Comparison of ENCODE assay signal across 17 mouse cellular contexts in the genomic region with DNA sequence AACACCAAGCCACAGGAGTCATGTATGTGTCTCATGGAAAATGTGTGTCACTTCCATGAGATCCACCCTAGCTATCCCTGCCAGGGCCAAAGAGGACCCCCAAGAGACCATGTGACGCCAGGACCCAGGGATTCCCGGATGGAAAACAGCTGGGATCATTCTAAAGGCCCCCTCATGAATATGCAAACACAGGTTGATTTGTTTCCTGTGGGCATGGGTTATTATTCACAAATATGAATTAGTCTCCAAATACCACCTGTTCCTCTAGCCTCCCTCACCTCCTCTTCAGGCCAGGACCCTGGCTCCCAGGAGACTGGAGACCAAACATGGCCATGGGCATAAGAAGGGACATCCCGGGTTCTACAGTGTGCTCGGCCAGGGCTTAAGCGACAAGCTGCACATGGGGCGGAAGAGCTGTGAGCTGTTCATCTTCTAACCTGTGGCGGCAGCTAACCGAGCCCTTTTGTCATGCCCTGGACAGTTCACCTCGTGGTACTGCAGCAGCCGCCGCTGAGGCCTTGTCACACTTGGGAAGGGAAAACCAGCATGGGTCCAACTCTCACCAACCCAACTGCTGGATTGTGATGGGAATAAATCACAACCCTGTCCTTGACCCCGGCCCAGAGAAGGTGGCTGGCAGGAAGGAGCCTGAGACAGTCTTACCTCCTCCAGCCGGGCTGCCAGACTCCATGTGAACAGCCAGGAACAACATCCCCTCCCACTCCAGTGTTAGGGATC. TPM values are rescaled to one million over a fixed set of nuclear protein-coding genes. Genes with fewer than 3 reads are reported as not detected.
DNase-seq lines count a peak whose midpoint lies in the region; ATAC-seq and TF ChIP-seq lines count a peak whose summit lies in the region.
"Had no signal": no experiment of that assay in that cellular context is flagged by ENCODE, and none has a peak within 500 bp of the region (broad histone marks: within the 10 kb centered on the region; RNA-seq: fewer than 3 reads in every experiment).

No protein-coding gene starts in this region.

- no peak overlapping the region for H3K9ac ChIP-seq in forebrain, embryonic 11.5 days (ENCODE audit: low read length)
- H3K9ac ChIP-seq in intestine, embryonic 15.5 days, result 0 out of 2 replicates have a peak overlapping the region, but pooled peaks have one; percentile 2
- no peak overlapping the region for H3K9ac ChIP-seq in intestine, postnatal 0 days (ENCODE audit: low read depth, low read length)
- H3K9ac ChIP-seq in stomach, embryonic 16.5 days (ENCODE audit: low read length), result no peak overlapping the region
- H3K9ac ChIP-seq in stomach, postnatal 0 days (ENCODE audit: low read length), result no peak overlapping the region
- H3K9ac ChIP-seq in limb, embryonic 15.5 days, result no peak overlapping the region
- H3K9ac ChIP-seq: hindbrain, embryonic 12.5 days; liver, postnatal 0 days had no signal

- TF ChIP-seq CTCF in intestine, postnatal 0 days (IDR thresholded peaks at IDR 0.05; ENCODE audit: low read depth), result no peak
- TF ChIP-seq CTCF in stomach, postnatal 0 days (IDR thresholded peaks at IDR 0.05; ENCODE audit: low read depth), result no peak

- H3K27ac ChIP-seq in forebrain, embryonic 10.5 days, result peak overlapping the region; percentile 63
- H3K27ac ChIP-seq in forebrain, embryonic 11.5 days (ENCODE audit: low read depth, low read length), result no peak overlapping the region
- H3K27ac ChIP-seq in intestine, embryonic 15.5 days, result 0 out of 2 replicates have a peak overlapping the region, but pooled peaks have one; percentile 15
- H3K27ac ChIP-seq in intestine, postnatal 0 days (ENCODE audit: low read depth, low read length), result no peak overlapping the region; the same call in 1 of the 2 replicates
- peak overlapping the region; percentile 13; the same call in 1 of the 2 replicates for H3K27ac ChIP-seq in stomach, embryonic 16.5 days (ENCODE audit: low read length)
- H3K27ac ChIP-seq in stomach, postnatal 0 days (replicated peaks), result no peak overlapping the region
- 0 out of 2 replicates have a peak overlapping the region, but pooled peaks have one; percentile 33 for H3K27ac ChIP-seq in limb, embryonic 15.5 days
- H3K27ac ChIP-seq: layer of hippocampus, adult 2 months had no signal

- no peak overlapping the region for H3K4me3 ChIP-seq in forebrain, embryonic 10.5 days
- H3K4me3 ChIP-seq in forebrain, embryonic 11.5 days (ENCODE audit: low read depth, low read length), result no peak overlapping the region
- no peak overlapping the region for H3K4me3 ChIP-seq in intestine, embryonic 15.5 days (replicated peaks)
- no peak overlapping the region for H3K4me3 ChIP-seq in intestine, postnatal 0 days (ENCODE audit: low read depth, low read length)
- no peak overlapping the region for H3K4me3 ChIP-seq in stomach, embryonic 16.5 days (replicated peaks; ENCODE audit: low read length)
- no peak overlapping the region for H3K4me3 ChIP-seq in stomach, postnatal 0 days (ENCODE audit: low read depth, low read length)
- H3K4me3 ChIP-seq in limb, embryonic 15.5 days, result no peak overlapping the region
- H3K4me3 ChIP-seq: hindbrain, embryonic 12.5 days; layer of hippocampus, adult 2 months; neural tube, embryonic 13.5 days had no signal

- no peak for TF ChIP-seq EP300 in stomach, postnatal 0 days (optimal IDR thresholded peaks at IDR 0.05)

- ATAC-seq in forebrain, embryonic 11.5 days (replicated peaks; ENCODE audit: low FRiP score), result no peak
- no peak for ATAC-seq in intestine, embryonic 15.5 days
- no peak for ATAC-seq in intestine, postnatal 0 days
- ATAC-seq in stomach, embryonic 16.5 days (ENCODE audit: insufficient read depth, low FRiP score), result no peak
- ATAC-seq in stomach, postnatal 0 days (ENCODE audit: low FRiP score, low TSS enrichment), result no peak
- no peak for ATAC-seq in limb, embryonic 15.5 days (ENCODE audit: insufficient number of reproducible peaks, low FRiP score, low TSS enrichment, low read depth)
- ATAC-seq in erythroblast, adult 5-6 weeks (replicated peaks; ENCODE audit: low FRiP score, poor library complexity, severe bottlenecking), result no peak
- ATAC-seq: liver, postnatal 0 days had no signal

- H3K9me3 ChIP-seq in forebrain, embryonic 10.5 days, result no peaks in the 10 kb centered on the region
- H3K9me3 ChIP-seq in forebrain, embryonic 11.5 days (ENCODE audit: control insufficient read depth, low read length), result no peaks in the 10 kb centered on the region
- no peaks in the 10 kb centered on the region for H3K9me3 ChIP-seq in intestine, embryonic 15.5 days
- no peaks in the 10 kb centered on the region for H3K9me3 ChIP-seq in intestine, postnatal 0 days (ENCODE audit: control insufficient read depth)
- H3K9me3 ChIP-seq in stomach, embryonic 16.5 days (replicated peaks; ENCODE audit: control insufficient read depth, low read length), result no peaks in the 10 kb centered on the region
- no peaks in the 10 kb centered on the region for H3K9me3 ChIP-seq in stomach, postnatal 0 days (ENCODE audit: control insufficient read depth, low read length)
- H3K9me3 ChIP-seq in limb, embryonic 15.5 days, result no peaks in the 10 kb centered on the region
- H3K9me3 ChIP-seq: hindbrain, embryonic 12.5 days; neural tube, embryonic 13.5 days had no signal

- H3K36me3 ChIP-seq in forebrain, embryonic 10.5 days (replicated peaks), result peaks cover 95% of the 10 kb centered on the region
- H3K36me3 ChIP-seq in forebrain, embryonic 11.5 days (ENCODE audit: control insufficient read depth, insufficient read depth, low read length), result no peaks in the 10 kb centered on the region; the same call in 1 of the 2 replicates
- H3K36me3 ChIP-seq in intestine, embryonic 15.5 days, result 0 out of 2 replicates have a peak, but pooled peaks cover 11% of the 10 kb centered on the region
- H3K36me3 ChIP-seq in intestine, postnatal 0 days (ENCODE audit: control insufficient read depth, insufficient read depth), result peaks cover 19% of the 10 kb centered on the region
- no peaks in the 10 kb centered on the region; the same call in none of the 2 replicates for H3K36me3 ChIP-seq in stomach, embryonic 16.5 days (ENCODE audit: control insufficient read depth, insufficient read depth, low read length)
- no peaks in the 10 kb centered on the region for H3K36me3 ChIP-seq in stomach, postnatal 0 days (ENCODE audit: control insufficient read depth, insufficient read depth, low read length)
- H3K36me3 ChIP-seq in limb, embryonic 15.5 days, result peaks cover 27% of the 10 kb centered on the region

- WGBS in forebrain, embryonic 10.5 days, result 81% methylated on average over 13 of the region's 13 CpGs
- WGBS in forebrain, embryonic 11.5 days, result 74% methylated on average over 13 of the region's 13 CpGs
- 65% methylated on average over 13 of the region's 13 CpGs for WGBS in intestine, embryonic 15.5 days
- 69% methylated on average over 13 of the region's 13 CpGs for WGBS in intestine, postnatal 0 days
- 68% methylated on average over 13 of the region's 13 CpGs for WGBS in stomach, embryonic 16.5 days
- 62% methylated on average over 13 of the region's 13 CpGs for WGBS in stomach, postnatal 0 days
- 68% methylated on average over 13 of the region's 13 CpGs for WGBS in limb, embryonic 15.5 days

- H3K27me3 ChIP-seq in forebrain, embryonic 10.5 days (ENCODE audit: poor library complexity, severe bottlenecking), result no peaks in the 10 kb centered on the region
- H3K27me3 ChIP-seq in forebrain, embryonic 11.5 days (ENCODE audit: control insufficient read depth, insufficient read depth, low read length), result no peaks in the 10 kb centered on the region
- no peaks in the 10 kb centered on the region for H3K27me3 ChIP-seq in intestine, embryonic 15.5 days (replicated peaks)
- no peaks in the 10 kb centered on the region for H3K27me3 ChIP-seq in intestine, postnatal 0 days (replicated peaks; ENCODE audit: control insufficient read depth, insufficient read depth, low read length)
- H3K27me3 ChIP-seq in stomach, embryonic 16.5 days (ENCODE audit: control insufficient read depth, insufficient read depth, low read length), result no peaks in the 10 kb centered on the region
- H3K27me3 ChIP-seq in stomach, postnatal 0 days (ENCODE audit: control insufficient read depth, insufficient read depth, low read length), result no peaks in the 10 kb centered on the region
- no peaks in the 10 kb centered on the region for H3K27me3 ChIP-seq in limb, embryonic 15.5 days
- H3K27me3 ChIP-seq: hindbrain, embryonic 12.5 days; neural tube, embryonic 13.5 days had no signal

- DNase-seq in forebrain, embryonic 10.5 days (ENCODE audit: extremely low spot score, low spot score), result no peak
- DNase-seq in forebrain, embryonic 11.5 days (ENCODE audit: low spot score), result no peak
- DNase-seq in stomach, postnatal 0 days (ENCODE audit: low spot score), result no peak
- DNase-seq: cerebellum, adult 18-20 months; gastrocnemius, postnatal 10 days; kidney, adult 18-20 months; liver, postnatal 0 days; thymus, adult 2 months had no signal

- peaks cover 78% of the 10 kb centered on the region for H3K4me1 ChIP-seq in forebrain, embryonic 10.5 days
- peaks cover 17% of the 10 kb centered on the region for H3K4me1 ChIP-seq in forebrain, embryonic 11.5 days (replicated peaks; ENCODE audit: control insufficient read depth, insufficient read depth, low read length)
- peaks cover 43% of the 10 kb centered on the region for H3K4me1 ChIP-seq in intestine, embryonic 15.5 days (replicated peaks)
- peaks cover 11% of the 10 kb centered on the region for H3K4me1 ChIP-seq in intestine, postnatal 0 days (replicated peaks; ENCODE audit: control insufficient read depth, insufficient read depth, low read length)
- peaks cover 35% of the 10 kb centered on the region for H3K4me1 ChIP-seq in stomach, embryonic 16.5 days (ENCODE audit: control insufficient read depth, insufficient read depth, low read length)
- H3K4me1 ChIP-seq in stomach, postnatal 0 days (replicated peaks; ENCODE audit: control insufficient read depth, insufficient read depth), result peaks cover 4% of the 10 kb centered on the region; the same call in 1 of the 2 replicates
- H3K4me1 ChIP-seq in limb, embryonic 15.5 days, result peaks cover 58% of the 10 kb centered on the region

- no peak overlapping the region for H3K4me2 ChIP-seq in forebrain, embryonic 11.5 days (ENCODE audit: low read depth, low read length, severe bottlenecking)
- H3K4me2 ChIP-seq in intestine, embryonic 15.5 days (replicated peaks), result no peak overlapping the region
- no peak overlapping the region for H3K4me2 ChIP-seq in intestine, postnatal 0 days (replicated peaks; ENCODE audit: low read depth)
- no peak overlapping the region for H3K4me2 ChIP-seq in stomach, embryonic 16.5 days (ENCODE audit: low read depth, low read length)
- H3K4me2 ChIP-seq in stomach, postnatal 0 days (replicated peaks; ENCODE audit: low read depth), result no peak overlapping the region
- no peak overlapping the region for H3K4me2 ChIP-seq in limb, embryonic 15.5 days
- H3K4me2 ChIP-seq: heart, embryonic 11.5 days; hindbrain, embryonic 12.5 days; neural tube, embryonic 13.5 days had no signal

RNA-seq across cellular contexts. Expression of gene Ptprf, which starts 9.6 kb away (rescaled TPM):
- polyA plus RNA-seq in forebrain, embryonic 10.5 days (2016; fragmentation: Nextera tagmentation; extraction: Ambion mirVana), result 99.7 and 102 TPM in 2 replicates
- polyA plus RNA-seq in forebrain, embryonic 11.5 days (2014; fragmentation: Nextera tagmentation; extraction: Ambion mirVana), result 90.5 and 99.9 TPM in 2 replicates
- 57.7 and 62.4 TPM in 2 replicates for polyA plus RNA-seq in intestine, embryonic 15.5 days (2015; fragmentation: Nextera tagmentation; extraction: Ambion mirVana)
- 32.8 and 37.9 TPM in 2 replicates for polyA plus RNA-seq in intestine, postnatal 0 days (2015; fragmentation: Nextera tagmentation; extraction: Ambion mirVana)
- polyA plus RNA-seq in stomach, embryonic 16.5 days (2015; fragmentation: Nextera tagmentation; extraction: Ambion mirVana), result 86.0 and 93.0 TPM in 2 replicates
- 30.1 and 34.1 TPM in 2 replicates for polyA plus RNA-seq in stomach, postnatal 0 days (2015; fragmentation: Nextera tagmentation; extraction: Ambion mirVana)
- 66.4 and 82.7 TPM in 2 replicates for polyA plus RNA-seq in limb, embryonic 15.5 days (2015; fragmentation: Nextera tagmentation; extraction: Ambion mirVana)
- total RNA-seq in erythroblast, adult 5-6 weeks (2015; ENCODE audit: low replicate concordance), result not detected in 2 replicates
- total RNA-seq in erythroblast, adult 5-6 weeks (2017; ENCODE audit: low replicate concordance), result not detected in 2 replicates

Comparison
In these comparisons a context has a peak if more than half of its experiments do, and no peak if none do; other contexts are left out.
1. H3K27ac ChIP-seq: peak in forebrain, embryonic 10.5 days (single experiment), intestine, embryonic 15.5 days (single experiment), stomach, embryonic 16.5 days (single experiment) and limb, embryonic 15.5 days (single experiment); none in forebrain, embryonic 11.5 days (single experiment), intestine, postnatal 0 days (single experiment) and stomach, postnatal 0 days (single experiment).